Mouse (Mus musculus) thymus, adult 2 months (tissue): ENCODE data around the gene Per1. TPM values are rescaled to one million over a fixed set of nuclear protein-coding genes. Genes with fewer than 3 reads are reported as not detected.

Experiments
- DNase-seq: peaks from one replicate; pipeline ENCODE4 v3.0.0; 2021
- H3K27ac ChIP-seq: fragments of 200-500 bp; 2 replicates; pipeline ENCODE4 v1.5.1; 2012; ENCODE audit warnings: low read length, control low read depth; ENCODE audit not compliant: control insufficient read depth, insufficient read depth
- H3K27me3 ChIP-seq: fragments of 200-500 bp; 2 replicates; pipeline ENCODE4 v1.6.1; 2012; ENCODE audit warnings: mild to moderate bottlenecking, low read length, moderate library complexity, mixed read lengths; ENCODE audit not compliant: control insufficient read depth, insufficient read depth
- H3K36me3 ChIP-seq: fragments of 200-500 bp; 2 replicates; pipeline ENCODE4 v1.6.1; 2012; ENCODE audit warnings: mild to moderate bottlenecking, low read length, moderate library complexity; ENCODE audit not compliant: control insufficient read depth, insufficient read depth
- H3K4me1 ChIP-seq: fragments of 200-500 bp; replicated peaks from 2 replicates; pipeline ENCODE4 v1.6.1; 2012; ENCODE audit warnings: low read length; ENCODE audit not compliant: control insufficient read depth, insufficient read depth
- H3K4me3 ChIP-seq: fragments of 200-500 bp; 2 replicates; pipeline ENCODE4 v1.5.1; 2012; ENCODE audit warnings: mild to moderate bottlenecking, low read length, control low read depth, moderate library complexity; ENCODE audit not compliant: control insufficient read depth, insufficient read depth
- CTCF ChIP-seq: fragments of 200-500 bp; IDR thresholded peaks from 2 replicates; pipeline ENCODE4 v1.5.1; 2012; ENCODE audit warnings: mild to moderate bottlenecking, control low read depth, low read length, moderate library complexity, borderline replicate concordance; ENCODE audit not compliant: control insufficient read depth, poor library complexity, insufficient read depth; ENCODE audit errors: extremely low read depth
- POLR2A ChIP-seq: fragments of 200-500 bp; IDR thresholded peaks from 2 replicates; pipeline ENCODE4 v1.6.1; 2012; ENCODE audit warnings: mild to moderate bottlenecking, low read length, control low read depth, moderate library complexity; ENCODE audit not compliant: control insufficient read depth, poor library complexity, insufficient read depth; ENCODE audit errors: extremely low read depth
- WGBS: fragments of 180-500 bp; shearing (Covaris S2); methylation state at CpG from one replicate; pipeline ENCODE4 v1.1.7; 2018; 5-methylcytosine and 5-hydroxymethylcytosine counted together
- polyA plus RNA-seq: library from polyadenylated mRNA; depleted of rRNA; stranded (reverse); fragments of >200 nt; gene quantifications from 2 replicates; pipeline ENCODE4 v1.2.3, GENCODE M21; 2012

Per1 gene
- polyA plus RNA-seq, 1 experiment, result 28.0 TPM

GRCm38 (mm10) chr11:69121741-69122335, 26.8 kb downstream of the Per1 start:
- H3K27me3 ChIP-seq, result peaks cover 13% of the 10 kb centered on the region
- H3K36me3 ChIP-seq, result no peaks in the 10 kb centered on the region
- TF ChIP-seq POLR2A (no peak), CTCF (no peak)
- WGBS, result 1% methylated on average over 32 of the region's 32 CpGs
- H3K4me1 ChIP-seq, result peaks cover 49% of the 10 kb centered on the region
- peak; percentile 33 for DNase-seq
- H3K27ac ChIP-seq, result no peak overlapping the region
- peak overlapping the region; percentile 77 for H3K4me3 ChIP-seq

GRCm38 (mm10) chr11:69122336-69122951, 27.4 kb downstream of the Per1 start, which contains the start of gene 9130213A22Rik:
TSS of gene 9130213A22Rik (minus strand) at chr11:69122589.
- Histone ChIP-seq H3K27me3 (peaks cover 13% of the 10 kb centered on the region), H3K4me3 (peak within 1 kb of the TSS; percentile 77), H3K36me3 (no peaks in the 10 kb centered on the region), H3K4me1 (peaks cover 47% of the 10 kb centered on the region), H3K27ac (no peak within 1 kb of the TSS)
- peak; percentile 61; the same call in 1 of the 2 replicates for TF ChIP-seq CTCF
- no peak for TF ChIP-seq POLR2A
- peak; percentile 81 for DNase-seq
- WGBS, result under 1% methylated on average over 64 of the region's 66 CpGs

- H3K27me3 ChIP-seq, result peaks cover 13% of the 10 kb centered on the region
- no peak overlapping the region; the same call in 1 of the 2 replicates for H3K27ac ChIP-seq
- peaks cover 44% of the 10 kb centered on the region for H3K4me1 ChIP-seq
- TF ChIP-seq CTCF, result no peak
- no peak for TF ChIP-seq POLR2A
- peak overlapping the region; percentile 77 for H3K4me3 ChIP-seq
- DNase-seq, result peak; percentile 83
- 2% methylated on average over 29 of the region's 29 CpGs for WGBS
- no peaks in the 10 kb centered on the region for H3K36me3 ChIP-seq
Observed at GRCm38 (mm10) chr11:69123056-69123692, 28.2 kb downstream of the Per1 start.

- H3K4me1 ChIP-seq, result peaks cover 40% of the 10 kb centered on the region
- DNase-seq, result peak; percentile 78
- no peaks in the 10 kb centered on the region for H3K36me3 ChIP-seq
- H3K4me3 ChIP-seq, result peak overlapping the region; percentile 77
- H3K27me3 ChIP-seq, result peaks cover 13% of the 10 kb centered on the region
- WGBS, result under 1% methylated on average over 31 of the region's 31 CpGs
- H3K27ac ChIP-seq, result peak overlapping the region; percentile 49
- TF ChIP-seq POLR2A (no peak), CTCF (no peak)
Observed at GRCm38 (mm10) chr11:69123693-69124497, 28.9 kb downstream of the Per1 start.

- no peaks in the 10 kb centered on the region for H3K36me3 ChIP-seq
- peaks cover 13% of the 10 kb centered on the region for H3K27me3 ChIP-seq
- DNase-seq, result peak; percentile 64
- H3K4me1 ChIP-seq, result peaks cover 36% of the 10 kb centered on the region
- WGBS, result 0% methylated on average over 3 of the region's 3 CpGs
- no peak overlapping the region for H3K27ac ChIP-seq
- no peak overlapping the region for H3K4me3 ChIP-seq
- no peak for TF ChIP-seq CTCF
- TF ChIP-seq POLR2A, result no peak
Observed at GRCm38 (mm10) chr11:69124498-69124847, 29.5 kb downstream of the Per1 start.

- no peaks in the 10 kb centered on the region for H3K36me3 ChIP-seq
- H3K27ac ChIP-seq, result peak overlapping the region; percentile 74
- peaks cover 13% of the 10 kb centered on the region for H3K27me3 ChIP-seq
- WGBS, result under 1% methylated on average over 24 of the region's 24 CpGs
- TF ChIP-seq POLR2A (no peak), CTCF (no peak)
- H3K4me3 ChIP-seq, result peak overlapping the region; percentile 67
- DNase-seq, result peak; percentile 80
- H3K4me1 ChIP-seq, result peaks cover 33% of the 10 kb centered on the region
Observed at GRCm38 (mm10) chr11:69125041-69125851, 30.2 kb downstream of the Per1 start.

GRCm38 (mm10) chr11:69125852-69125918, 30.7 kb downstream of the Per1 start, which contains the start of gene Aloxe3:
TSS of gene Aloxe3 (plus strand) at chr11:69125896.
- TF ChIP-seq POLR2A, result no peak
- TF ChIP-seq CTCF, result no peak
- H3K27ac ChIP-seq, result peak within 1 kb of the TSS; percentile 74
- peaks cover 13% of the 10 kb centered on the region for H3K27me3 ChIP-seq
- peak within 1 kb of the TSS; percentile 67 for H3K4me3 ChIP-seq
- H3K4me1 ChIP-seq, result peaks cover 29% of the 10 kb centered on the region
- H3K36me3 ChIP-seq, result no peaks in the 10 kb centered on the region
- no peak for DNase-seq
- 0% methylated on average over 3 of the region's 3 CpGs for WGBS
